Mouse (Mus musculus) MEL (cell line): ENCODE data around the gene Rab3c. TPM values are rescaled to one million over a fixed set of nuclear protein-coding genes. Genes with fewer than 3 reads are reported as not detected.

Experiments used
- DNase-seq: peaks from one replicate; pipeline ENCODE4 v3.0.0; 2011; ENCODE audit warnings: low read depth, low spot score
- H3K27ac ChIP-seq: 2 replicates; pipeline ENCODE4 v1.5.1; 2012; ENCODE audit warnings: low read depth, mild to moderate bottlenecking, control low read depth, low read length, moderate library complexity; ENCODE audit not compliant: control insufficient read depth
- H3K27me3 ChIP-seq, 2 experiments: fragments of 150-350 bp in 1 of 2; sonication (generic) in 1 of 2; 2 replicates each; pipeline ENCODE4 v1.6.1; 2012; ENCODE audit warnings: low read length in 2 of 2, mild to moderate bottlenecking in 2 of 2, improper control_type of control experiment in 1 of 2, moderate library complexity in 1 of 2; ENCODE audit not compliant: insufficient read depth in 2 of 2, control insufficient read depth in 1 of 2
- H3K36me3 ChIP-seq, 2 experiments: 2 replicates each; pipeline ENCODE4 v1.6.1; 2012 to 2014; ENCODE audit warnings: low read length in 2 of 2, improper control_type of control experiment in 1 of 2, inconsistent platforms in 1 of 2, mild to moderate bottlenecking in 1 of 2; ENCODE audit not compliant: insufficient read depth in 2 of 2, control insufficient read depth in 1 of 2
- H3K4me1 ChIP-seq, 2 experiments: fragments of 150-350 bp in 1 of 2; sonication (generic) in 1 of 2; 2 replicates each; pipeline ENCODE4 v1.6.1; 2012; ENCODE audit warnings: low read length in 2 of 2, improper control_type of control experiment in 1 of 2, mild to moderate bottlenecking in 1 of 2; ENCODE audit not compliant: insufficient read depth in 2 of 2, control insufficient read depth in 1 of 2
- H3K4me3 ChIP-seq, 2 experiments: fragments of 150-350 bp in 1 of 2; sonication (generic) in 1 of 2; 2 replicates each; pipeline ENCODE4 v1.5.1; 2012; ENCODE audit warnings: low read depth in 2 of 2, low read length in 2 of 2, mild to moderate bottlenecking in 2 of 2, moderate library complexity in 2 of 2, control low read depth in 1 of 2, improper control_type of control experiment in 1 of 2; ENCODE audit not compliant: control insufficient read depth in 1 of 2, insufficient read depth in 1 of 2
- H3K79me2 ChIP-seq: 2 replicates; pipeline ENCODE4 v1.6.1; 2012; ENCODE audit warnings: mild to moderate bottlenecking, low read length, moderate library complexity; ENCODE audit not compliant: control insufficient read depth, poor library complexity, insufficient read depth
- H3K9ac ChIP-seq: 2 replicates; pipeline ENCODE4 v1.6.1; 2012; ENCODE audit warnings: low read depth, mild to moderate bottlenecking, control low read depth, low read length, moderate library complexity; ENCODE audit not compliant: control insufficient read depth, poor library complexity, severe bottlenecking
- H3K9me3 ChIP-seq: fragments of 150-350 bp; sonication (generic); replicated peaks from 2 replicates; pipeline ENCODE4 v1.6.1; 2012; ENCODE audit warnings: mild to moderate bottlenecking, low read length, improper control_type of control experiment, moderate library complexity; ENCODE audit not compliant: insufficient read depth
- BHLHE40 ChIP-seq: IDR thresholded peaks from 2 replicates; pipeline ENCODE4 v1.6.1; 2012; ENCODE audit warnings: low read depth, mild to moderate bottlenecking, inconsistent platforms, low read length, improper control_type of control experiment, borderline replicate concordance
- CHD1 ChIP-seq: IDR thresholded peaks from 2 replicates; pipeline ENCODE4 v1.6.1; 2012; ENCODE audit warnings: low read depth, mild to moderate bottlenecking, inconsistent platforms, low read length, improper control_type of control experiment
- CHD2 ChIP-seq: IDR thresholded peaks from 2 replicates; pipeline ENCODE4 v1.6.1; 2011; ENCODE audit warnings: low read length, improper control_type of control experiment
- CTCF ChIP-seq, 3 experiments: IDR thresholded peaks in 2 of 3; conservative IDR thresholded peaks in 1 of 3; 2 replicates each; pipeline ENCODE4 v1.5.1; 2011 to 2012; ENCODE audit warnings: low read length in 3 of 3, low read depth in 2 of 3, mild to moderate bottlenecking in 2 of 3, improper control_type of control experiment in 1 of 3, inconsistent platforms in 1 of 3, mixed read lengths in 1 of 3, moderate library complexity in 1 of 3; ENCODE audit not compliant: control insufficient read depth in 1 of 3, insufficient read depth in 1 of 3, poor library complexity in 1 of 3, severe bottlenecking in 1 of 3
- ELF1 ChIP-seq: IDR thresholded peaks from 2 replicates; pipeline ENCODE4 v1.6.1; 2014; ENCODE audit warnings: low read depth, mild to moderate bottlenecking, inconsistent platforms, low read length, improper control_type of control experiment, moderate library complexity
- EP300 ChIP-seq, 2 experiments: IDR thresholded peaks; 2 replicates each; pipeline ENCODE4 v1.6.1; 2011; ENCODE audit warnings: improper control_type of control experiment in 2 of 2, low read length in 2 of 2, low read depth in 1 of 2, mild to moderate bottlenecking in 1 of 2
- ETS1 ChIP-seq: IDR thresholded peaks from 2 replicates; pipeline ENCODE4 v1.6.1; 2012; ENCODE audit warnings: low read depth, mild to moderate bottlenecking, inconsistent platforms, low read length, improper control_type of control experiment, moderate library complexity
- GATA1 ChIP-seq: IDR thresholded peaks from 2 replicates; pipeline ENCODE4 v1.6.1; 2011; ENCODE audit warnings: low read depth, low read length, improper control_type of control experiment
- HCFC1 ChIP-seq: IDR thresholded peaks from 2 replicates; pipeline ENCODE4 v1.6.1; 2012; ENCODE audit warnings: low read depth, mild to moderate bottlenecking, inconsistent platforms, low read length, improper control_type of control experiment, moderate library complexity
- MAFK ChIP-seq: IDR thresholded peaks from 2 replicates; pipeline ENCODE4 v1.6.1; 2011; ENCODE audit warnings: low read depth, mild to moderate bottlenecking, low read length, improper control_type of control experiment, borderline replicate concordance
- MAX ChIP-seq: IDR thresholded peaks from 2 replicates; pipeline ENCODE4 v1.6.1; 2011; ENCODE audit warnings: low read length, improper control_type of control experiment
- MEF2A ChIP-seq: IDR thresholded peaks from 2 replicates; pipeline ENCODE4 v1.6.1; 2014; ENCODE audit warnings: low read depth, mild to moderate bottlenecking, inconsistent platforms, low read length, improper control_type of control experiment; ENCODE audit not compliant: poor library complexity, insufficient replicate concordance, severe bottlenecking; ENCODE audit errors: extremely low read depth
- MXI1 ChIP-seq: IDR thresholded peaks from 2 replicates; pipeline ENCODE4 v1.6.1; 2011; ENCODE audit warnings: mild to moderate bottlenecking, low read depth, low read length, improper control_type of control experiment
- MYB ChIP-seq: IDR thresholded peaks from 2 replicates; pipeline ENCODE4 v1.6.1; 2011; ENCODE audit warnings: mild to moderate bottlenecking, low read depth, low read length, improper control_type of control experiment
- MYC ChIP-seq: IDR thresholded peaks from 2 replicates; pipeline ENCODE4 v1.6.1; 2011; ENCODE audit warnings: low read depth, mild to moderate bottlenecking, low read length, improper control_type of control experiment, moderate library complexity
- NELFE ChIP-seq: IDR thresholded peaks from 2 replicates; pipeline ENCODE4 v1.6.1; 2011; ENCODE audit warnings: low read depth, low read length, improper control_type of control experiment
- POLR2A ChIP-seq, 2 experiments: IDR thresholded peaks; 2 replicates each; pipeline ENCODE4 v1.6.1; 2011 to 2012; ENCODE audit warnings: low read length in 2 of 2, mild to moderate bottlenecking in 2 of 2, control low read depth in 1 of 2, improper control_type of control experiment in 1 of 2, low read depth in 1 of 2, moderate library complexity in 1 of 2; ENCODE audit not compliant: control insufficient read depth in 1 of 2, insufficient read depth in 1 of 2, poor library complexity in 1 of 2
- POLR2AphosphoS2 ChIP-seq: IDR thresholded peaks from 2 replicates; pipeline ENCODE4 v1.6.1; 2011; ENCODE audit warnings: low read length, improper control_type of control experiment
- RAD21 ChIP-seq: IDR thresholded peaks from 2 replicates; pipeline ENCODE4 v1.6.1; 2011; ENCODE audit warnings: mild to moderate bottlenecking, low read depth, low read length, improper control_type of control experiment
- RCOR1 ChIP-seq: IDR thresholded peaks from 2 replicates; pipeline ENCODE4 v1.6.1; 2012; ENCODE audit warnings: low read depth, mild to moderate bottlenecking, inconsistent platforms, low read length, improper control_type of control experiment
- SIN3A ChIP-seq: IDR thresholded peaks from 2 replicates; pipeline ENCODE4 v1.6.1; 2012; ENCODE audit warnings: low read length, improper control_type of control experiment, inconsistent platforms
- SMC3 ChIP-seq: IDR thresholded peaks from 2 replicates; pipeline ENCODE4 v1.6.1; 2011; ENCODE audit warnings: low read depth, low read length, improper control_type of control experiment
- TAL1 ChIP-seq: IDR thresholded peaks from 2 replicates; pipeline ENCODE4 v1.6.1; 2012; ENCODE audit warnings: mild to moderate bottlenecking, inconsistent platforms, low read length, moderate library complexity, mixed read lengths
- TCF12 ChIP-seq: IDR thresholded peaks from 2 replicates; pipeline ENCODE4 v1.6.1; 2014; ENCODE audit warnings: low read depth, mild to moderate bottlenecking, inconsistent platforms, low read length, improper control_type of control experiment, moderate library complexity
- UBTF ChIP-seq: IDR thresholded peaks from 2 replicates; pipeline ENCODE4 v1.6.1; 2012; ENCODE audit warnings: low read depth, mild to moderate bottlenecking, inconsistent platforms, low read length, improper control_type of control experiment, moderate library complexity, borderline replicate concordance; ENCODE audit not compliant: insufficient read depth
- ZC3H11A ChIP-seq: IDR thresholded peaks from 2 replicates; pipeline ENCODE4 v1.6.1; 2012; ENCODE audit warnings: low read depth, mild to moderate bottlenecking, inconsistent platforms, low read length, improper control_type of control experiment
- ZNF384 ChIP-seq: IDR thresholded peaks from 2 replicates; pipeline ENCODE4 v1.6.1; 2012; ENCODE audit warnings: low read depth, mild to moderate bottlenecking, inconsistent platforms, low read length, improper control_type of control experiment
- polyA plus RNA-seq, 2 experiments: library from polyadenylated mRNA; stranded (reverse) in 1 of 2; unstranded in 1 of 2; fragments of >175 nt in 1 of 2; fragments of >200 nt in 1 of 2; gene quantifications; 2 replicates each; pipeline versions ENCODE4 v1.2.1 to v1.2.4; 2012; ENCODE audit warnings: low replicate concordance in 2 of 2, low read depth in 1 of 2; ENCODE audit not compliant: insufficient read length in 2 of 2, insufficient read depth in 1 of 2, missing spikeins in 1 of 2
- total RNA-seq: library from RNA; depleted of rRNA; stranded (reverse); fragments of 300-350 nt; gene quantifications from 2 replicates; pipeline ENCODE4 v1.2.3, GENCODE M21; 2012

The Rab3c gene
- total and polyA plus RNA-seq, 3 experiments = not detected

- H3K79me2 ChIP-seq = no peaks in the 10 kb centered on the region
- peaks cover 0 to 2% of the 10 kb centered on the region in 2 experiments; a peak in 2 of 4 replicates for H3K27me3 ChIP-seq
- DNase-seq = no peak
- H3K4me1 ChIP-seq = no peaks in the 10 kb centered on the region
- no peak overlapping the region for H3K4me3 ChIP-seq
- no peak overlapping the region for H3K9ac ChIP-seq
- no peaks in the 10 kb centered on the region for H3K9me3 ChIP-seq
- TF ChIP-seq EP300 (IDR thresholded peaks at IDR 0.05; ENCODE audit: low read depth in 1 of 2, low read length in 2 of 2) = no peak
- TF ChIP-seq MXI1 = no peak
- TF ChIP-seq POLR2A (IDR thresholded peaks at IDR 0.05; ENCODE audit: control insufficient read depth in 1 of 2, insufficient read depth in 1 of 2, low read depth in 1 of 2, low read length in 2 of 2, poor library complexity in 1 of 2) = no peak
- TF ChIP-seq SIN3A = no peak
- no peak for TF ChIP-seq MAFK
- no peak for TF ChIP-seq NELFE
- TF ChIP-seq MYC = no peak
- TF ChIP-seq MEF2A = no peak
- no peak for TF ChIP-seq SMC3
- TF ChIP-seq UBTF = no peak
- no peak for TF ChIP-seq HCFC1
- no peak for TF ChIP-seq TCF12
- TF ChIP-seq CHD2 = no peak
- TF ChIP-seq GATA1 = no peak
- TF ChIP-seq POLR2AphosphoS2 = no peak
- no peak for TF ChIP-seq ZNF384
- TF ChIP-seq ZC3H11A = no peak
- TF ChIP-seq MYB = no peak
- TF ChIP-seq, all 39 proteins: peak for 0
- no peak overlapping the region for H3K27ac ChIP-seq
- no peaks in the 10 kb centered on the region for H3K36me3 ChIP-seq
Observed at GRCm38 (mm10) chr13:110024381-110025161, 256.2 kb downstream of the Rab3c start.

GRCm38 (mm10) chr13:110023031-110023430 is 257.8 kb downstream of the Rab3c start:
- no peaks in the 10 kb centered on the region for H3K9me3 ChIP-seq
- H3K4me3 ChIP-seq = no peak overlapping the region
- H3K9ac ChIP-seq = no peak overlapping the region
- H3K27ac ChIP-seq = no peak overlapping the region
- no peaks in the 10 kb centered on the region for H3K79me2 ChIP-seq
- no peaks in the 10 kb centered on the region for H3K4me1 ChIP-seq
- H3K27me3 ChIP-seq = peaks cover 0 to 2% of the 10 kb centered on the region in 2 experiments; a peak in 2 of 4 replicates
- DNase-seq = peak; percentile 48
- no peaks in the 10 kb centered on the region for H3K36me3 ChIP-seq
- TF ChIP-seq ETS1 (no peak), POLR2A (IDR thresholded peaks at IDR 0.05; ENCODE audit: control insufficient read depth in 1 of 2, insufficient read depth in 1 of 2, low read depth in 1 of 2, low read length in 2 of 2, poor library complexity in 1 of 2) (no peak), RCOR1 (no peak), BHLHE40 (no peak), CHD1 (no peak), TAL1 (no peak), SMC3 (peak; percentile 67), GATA1 (0 out of 2 replicates have a peak, but pooled peaks have one; percentile 31), RAD21 (peak; percentile 59), ZNF384 (0 out of 2 replicates have a peak, but pooled peaks have one; percentile 16), POLR2AphosphoS2 (no peak), NELFE (no peak), ELF1 (no peak), MAX (no peak), CTCF (IDR thresholded peaks at IDR 0.05 in 2 of 3, conservative IDR thresholded peaks at IDR 0.05 in 1 of 3; ENCODE audit: control insufficient read depth in 1 of 3, insufficient read depth in 1 of 3, low read depth in 2 of 3, low read length in 3 of 3, poor library complexity in 1 of 3, severe bottlenecking in 1 of 3) (peak; percentile 66 to 78 (median 71)), MEF2A (no peak), HCFC1 (no peak), TCF12 (no peak), ZC3H11A (0 out of 2 replicates have a peak, but pooled peaks have one; percentile 14), MYB (no peak), MYC (no peak)
